Mouse (Mus musculus) kidney, adult 2 months (tissue): Measurements from ENCODE around the gene Srgap2.

Source experiments
- CTCF ChIP-seq: fragments of 200-500 bp; conservative IDR thresholded peaks from 2 replicates; pipeline ENCODE4 v1.5.1; 2011; ENCODE audit warnings: low read depth, mild to moderate bottlenecking, control low read depth, low read length, moderate library complexity, mixed read lengths; ENCODE audit not compliant: insufficient read depth, insufficient read length
- POLR2A ChIP-seq: fragments of 200-500 bp; IDR thresholded peaks from one replicate; pipeline ENCODE4 v1.6.1; 2011; ENCODE audit warnings: low read depth, low read length, control low read depth

DNA sequence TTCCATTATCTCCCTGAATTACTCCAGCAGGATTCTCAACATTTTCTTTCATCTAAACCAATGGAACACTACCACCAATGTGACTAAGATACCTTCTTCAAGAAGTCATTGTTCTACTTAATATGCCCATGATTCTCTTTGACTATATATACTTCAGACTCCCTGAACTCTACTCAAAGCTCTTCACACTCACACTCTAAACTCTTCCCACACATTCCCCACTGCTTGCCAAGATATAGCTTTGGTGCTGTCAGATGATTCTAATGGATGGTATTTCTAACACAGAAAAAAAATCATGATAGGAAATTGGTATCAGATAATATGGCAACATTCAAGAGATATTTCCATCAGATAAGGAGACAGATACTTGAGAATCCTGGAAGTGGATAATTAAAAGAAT, 129.0 kb downstream of the Srgap2 start:
- TF ChIP-seq POLR2A (no peak), CTCF (no peak)
